Mouse (Mus musculus): ENCODE measurements around the gene Rcn3.

Rcn3 gene

DNA sequence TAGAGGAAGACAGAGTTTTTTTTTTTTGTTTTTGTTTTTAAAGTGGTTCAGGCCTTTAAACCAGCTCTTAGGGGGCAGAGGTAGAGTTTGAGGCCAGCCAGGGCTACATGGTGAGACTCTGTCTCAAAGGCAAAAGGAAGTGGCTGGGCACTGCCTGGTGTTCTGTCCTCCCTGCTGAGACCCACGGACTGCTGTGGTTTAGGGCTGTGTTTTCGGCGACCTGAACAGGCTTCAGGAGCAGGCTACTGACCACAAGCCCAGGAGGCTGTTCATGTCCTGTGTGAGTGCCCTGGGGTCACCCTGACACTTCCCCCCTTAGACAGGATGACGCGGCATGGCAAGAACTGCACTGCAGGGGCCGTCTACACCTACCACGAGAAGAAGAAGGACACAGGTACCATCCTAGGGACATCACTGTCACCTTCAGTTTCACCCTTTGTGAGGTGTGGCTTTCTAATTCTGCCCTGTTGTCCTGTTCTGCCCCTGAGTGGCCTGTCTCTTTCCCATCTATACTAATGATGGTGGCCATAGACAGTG is 18.8 kb downstream of the Rcn3 start:
- DNase-seq (ENCODE audit: low spot score): no peak

DNA sequence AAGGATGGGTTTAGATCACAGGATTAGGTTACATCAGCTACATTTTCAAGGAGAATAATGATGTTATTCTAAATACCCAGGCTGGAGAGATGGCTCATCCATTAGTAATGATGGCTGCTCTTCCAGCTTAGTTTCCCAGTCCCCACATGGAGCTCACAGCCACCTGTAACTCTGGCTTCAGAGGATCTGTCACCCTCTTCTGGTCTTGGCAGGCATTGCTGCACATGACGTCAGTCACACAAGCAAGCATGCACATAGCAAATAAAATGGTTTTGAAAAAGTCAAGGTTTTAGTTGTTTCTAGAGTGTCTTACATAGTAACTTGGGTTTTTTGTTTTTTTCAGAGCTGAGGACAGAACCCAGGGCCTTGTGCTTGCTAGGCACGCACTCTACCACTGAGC is 19.8 kb downstream of the Rcn3 start:
- peak; percentile 39 for DNase-seq (ENCODE audit: low spot score)

DNA sequence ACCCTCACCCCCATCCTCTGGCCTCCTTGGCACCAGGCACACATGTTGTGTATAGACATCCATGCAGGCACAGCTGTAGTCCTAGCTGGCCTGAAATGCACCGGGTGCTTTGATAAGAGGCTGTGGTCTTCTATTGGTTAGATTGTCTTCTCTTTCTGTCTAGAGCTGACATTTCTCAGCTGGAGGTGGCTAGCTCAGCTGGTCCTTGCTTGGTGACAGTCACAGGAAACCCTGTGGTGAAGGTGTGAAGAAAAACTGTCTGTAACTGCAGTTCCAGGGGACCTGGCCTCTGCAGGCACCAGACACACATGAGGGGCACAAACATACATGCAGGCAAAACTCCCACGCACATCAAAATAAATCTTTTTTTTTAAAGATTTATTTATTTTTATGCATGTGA is 22.4 kb downstream of the Rcn3 start:
- DNase-seq (ENCODE audit: low spot score): no peak

DNA sequence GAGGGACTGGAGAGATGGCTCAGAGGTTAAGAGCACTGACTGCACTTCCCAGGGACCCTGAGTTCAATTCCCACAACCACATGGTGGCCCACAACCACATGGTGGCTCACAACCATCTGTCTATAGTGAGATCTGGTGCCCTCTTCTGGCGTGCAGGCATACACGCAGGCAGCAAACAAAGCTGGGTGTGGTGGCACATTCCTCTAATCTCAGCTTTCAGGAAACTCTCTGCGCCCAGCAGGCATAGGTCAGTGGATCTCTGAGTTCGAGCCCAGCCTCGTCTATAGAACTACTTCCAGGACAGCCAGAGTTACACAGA is 24.1 kb downstream of the Rcn3 start:
- DNase-seq (ENCODE audit: low spot score): peak; percentile 81

DNA sequence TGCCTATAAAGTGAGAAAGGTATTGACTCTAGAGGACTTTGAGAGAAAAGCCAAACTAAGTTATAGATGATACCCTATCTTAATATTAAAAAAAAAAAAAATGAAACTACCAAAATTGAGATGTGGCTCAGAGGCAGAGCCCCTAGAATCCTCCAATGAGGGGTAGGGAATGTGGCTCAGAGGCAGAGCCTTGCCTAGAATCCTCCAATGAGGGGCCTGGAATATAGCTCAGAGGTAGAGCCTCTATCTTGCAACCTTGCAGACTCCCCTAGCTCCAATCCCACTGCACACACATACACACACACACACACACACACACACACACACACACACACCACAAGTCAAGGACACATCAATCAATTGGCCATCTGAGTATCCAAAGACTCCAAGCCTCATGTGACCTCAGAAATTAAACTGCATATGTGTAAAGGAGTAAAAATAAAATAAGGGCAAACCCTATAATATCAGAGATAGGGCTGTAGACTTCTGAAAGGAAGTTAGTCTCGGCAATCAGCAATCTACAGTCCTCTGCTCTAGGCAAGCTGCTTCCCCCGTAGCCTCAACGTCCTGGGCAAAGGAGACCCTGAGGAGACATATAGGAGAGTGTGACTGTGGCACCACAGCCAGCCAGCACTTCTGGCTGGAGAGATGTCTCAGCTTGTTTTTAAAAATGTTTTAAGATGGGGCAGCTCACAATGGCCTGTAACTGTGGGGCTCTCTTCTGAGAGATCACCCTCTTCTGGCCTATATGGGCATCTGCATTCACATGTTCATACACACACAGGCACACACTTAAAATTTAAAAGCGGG is 24.6 kb downstream of the Rcn3 start:
- DNase-seq (ENCODE audit: low spot score): no peak

DNA sequence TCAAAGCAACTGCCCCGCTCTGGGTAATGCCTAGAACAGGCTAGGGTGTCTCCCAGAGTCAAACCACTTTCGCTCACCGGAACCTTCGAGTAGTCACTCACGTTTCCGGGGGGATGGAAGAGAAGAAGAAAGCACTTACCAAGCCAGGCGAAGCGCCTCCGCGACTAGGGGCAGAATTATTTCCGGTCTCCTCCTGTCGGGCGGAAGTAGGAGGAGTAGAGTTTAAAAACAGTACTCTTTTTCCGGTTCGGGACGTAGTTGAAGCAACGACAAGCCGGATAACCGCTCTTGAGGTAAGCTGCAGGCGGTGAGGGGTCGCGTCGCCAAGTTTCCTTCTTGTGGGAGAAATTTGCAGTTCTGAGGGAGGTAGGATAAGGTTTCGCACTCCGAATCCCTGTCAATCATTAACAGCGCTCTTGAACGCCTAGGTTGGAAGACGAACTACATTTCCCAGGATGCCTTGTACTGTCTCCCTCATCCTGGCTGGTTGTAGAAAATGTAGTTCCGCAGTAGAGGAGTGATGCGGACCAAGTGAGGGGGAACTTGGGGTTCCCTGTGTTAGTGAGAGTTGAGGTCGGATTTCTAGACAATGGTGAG is 29.7 kb downstream of the Rcn3 start, which contains the start of the genes Nosip and Prrg2:
Gene Nosip, plus strand, starts transcription at position 191 of the 597 bp plus-strand sequence.
Gene Prrg2, minus strand, starts transcription at position 439 of the 597 bp plus-strand sequence.
- DNase-seq (ENCODE audit: low spot score): peak; percentile 99

DNA sequence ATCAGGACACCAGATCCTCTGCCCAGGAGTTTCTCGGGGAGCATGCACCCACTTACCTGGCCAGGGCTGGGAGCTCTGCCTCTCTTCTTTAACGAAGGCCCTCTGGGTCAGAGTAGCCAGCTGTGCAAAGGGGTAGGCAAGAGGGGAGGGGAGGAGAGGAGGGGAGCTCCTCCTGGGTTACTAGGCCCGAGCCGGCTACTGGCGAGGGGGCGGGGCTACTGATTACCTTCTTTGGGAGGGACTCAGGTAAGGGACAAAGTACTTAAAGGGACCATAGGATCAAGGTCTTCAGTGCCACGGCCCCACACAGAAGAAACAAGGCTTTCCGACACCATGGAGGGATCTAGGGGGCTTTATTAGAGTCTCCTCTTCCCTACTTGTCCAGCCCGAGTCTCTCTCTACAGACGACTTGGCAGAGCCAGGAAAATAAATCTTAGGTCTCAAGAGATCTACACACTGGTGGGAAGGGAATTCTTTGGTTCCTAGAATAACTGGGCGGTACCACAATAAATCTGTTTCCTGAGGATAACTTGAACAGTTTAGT is 30.4 kb downstream of the Rcn3 start:
- no peak for DNase-seq (ENCODE audit: low spot score)

DNA sequence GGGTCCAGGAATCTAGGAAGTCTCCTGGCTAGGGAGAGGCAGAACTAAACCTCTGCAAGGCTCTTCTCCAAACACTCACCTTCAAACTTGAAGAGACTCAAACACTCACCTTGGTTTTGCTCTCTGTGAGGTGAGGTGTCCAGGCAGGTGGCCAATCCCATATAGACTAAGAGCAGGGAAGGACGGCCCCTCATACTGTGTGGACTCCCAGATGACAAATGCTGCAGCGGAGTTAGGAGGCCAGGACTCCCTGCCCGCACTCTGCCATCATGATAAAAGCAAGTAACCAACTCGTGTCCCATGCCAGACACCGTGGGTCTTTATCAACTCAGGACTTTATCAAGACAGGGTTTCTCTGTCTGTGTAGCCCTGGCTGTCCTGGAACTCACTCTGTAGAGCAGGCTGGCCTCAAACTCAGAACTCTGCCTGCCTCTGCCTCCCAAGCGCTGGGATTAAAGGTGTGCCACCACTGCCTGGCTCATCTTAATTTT is 31.3 kb downstream of the Rcn3 start:
- no peak for DNase-seq (ENCODE audit: low spot score)

DNA sequence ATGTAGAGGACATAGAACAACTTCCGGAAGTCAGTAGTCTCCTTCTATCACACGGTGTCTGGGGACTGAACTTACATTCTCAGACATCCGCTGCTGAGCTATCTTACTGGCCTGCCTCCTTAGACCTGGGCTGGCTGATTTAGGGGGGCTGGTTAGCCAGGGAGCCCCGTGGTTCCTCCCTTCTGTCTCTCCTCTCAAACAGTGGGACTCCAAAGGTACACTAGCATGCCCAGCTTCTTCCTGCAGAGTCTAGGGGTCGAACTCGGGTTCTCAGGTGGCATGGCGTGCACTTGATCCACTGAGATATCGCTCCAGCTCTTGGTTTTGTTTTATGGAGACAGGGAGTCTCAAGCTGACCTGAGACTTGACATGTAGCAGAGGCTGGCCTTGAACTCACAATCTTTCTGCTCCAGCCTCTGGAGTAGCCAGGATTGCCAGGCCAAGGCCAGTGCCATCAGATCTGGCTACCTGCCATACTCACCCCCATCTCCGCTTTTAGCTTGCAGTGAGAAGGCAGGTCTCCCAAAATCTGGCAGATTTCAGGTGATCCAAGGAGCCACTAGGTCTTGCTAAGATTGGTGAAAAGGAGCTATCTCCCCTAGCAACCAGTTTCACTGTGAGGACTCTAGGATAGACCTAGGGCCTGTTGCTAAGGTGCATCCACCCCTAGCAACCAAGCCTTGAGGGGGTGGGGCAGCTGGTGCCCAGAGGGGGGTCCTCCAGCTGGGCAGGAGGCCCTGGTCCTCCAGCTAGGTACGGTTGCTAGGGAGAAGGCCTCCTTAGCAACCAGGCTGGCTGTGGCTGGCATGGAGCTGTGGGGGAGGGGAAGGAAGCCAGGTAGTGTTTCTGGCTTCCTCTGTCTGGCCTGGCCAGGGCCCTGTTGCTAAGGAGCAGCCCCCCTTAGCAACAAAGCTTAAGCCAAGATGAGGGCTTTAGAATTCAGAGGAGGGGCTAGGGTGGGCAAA is 33.1 kb downstream of the Rcn3 start:
- peak; percentile 48 for DNase-seq (ENCODE audit: low spot score)

DNA sequence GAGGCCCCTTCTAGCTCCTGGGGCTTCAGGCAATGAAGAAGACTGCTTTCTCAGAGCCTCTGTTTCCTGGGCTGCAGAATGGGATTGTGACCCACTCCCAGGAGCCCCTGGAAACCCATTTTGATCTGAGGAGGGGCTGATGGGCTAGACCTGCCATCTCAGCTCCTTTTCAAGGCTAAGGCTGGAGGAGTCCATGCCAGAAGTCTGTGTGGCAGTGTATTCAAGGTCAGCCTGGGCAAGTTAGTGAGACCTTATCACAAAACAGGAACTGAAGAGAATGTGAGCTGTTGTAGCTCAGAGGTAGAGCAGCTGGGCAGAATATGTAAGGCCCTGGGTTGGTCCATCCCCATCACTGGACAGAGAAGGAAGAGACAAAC is 35.1 kb downstream of the Rcn3 start:
- no peak for DNase-seq (ENCODE audit: low spot score)

DNA sequence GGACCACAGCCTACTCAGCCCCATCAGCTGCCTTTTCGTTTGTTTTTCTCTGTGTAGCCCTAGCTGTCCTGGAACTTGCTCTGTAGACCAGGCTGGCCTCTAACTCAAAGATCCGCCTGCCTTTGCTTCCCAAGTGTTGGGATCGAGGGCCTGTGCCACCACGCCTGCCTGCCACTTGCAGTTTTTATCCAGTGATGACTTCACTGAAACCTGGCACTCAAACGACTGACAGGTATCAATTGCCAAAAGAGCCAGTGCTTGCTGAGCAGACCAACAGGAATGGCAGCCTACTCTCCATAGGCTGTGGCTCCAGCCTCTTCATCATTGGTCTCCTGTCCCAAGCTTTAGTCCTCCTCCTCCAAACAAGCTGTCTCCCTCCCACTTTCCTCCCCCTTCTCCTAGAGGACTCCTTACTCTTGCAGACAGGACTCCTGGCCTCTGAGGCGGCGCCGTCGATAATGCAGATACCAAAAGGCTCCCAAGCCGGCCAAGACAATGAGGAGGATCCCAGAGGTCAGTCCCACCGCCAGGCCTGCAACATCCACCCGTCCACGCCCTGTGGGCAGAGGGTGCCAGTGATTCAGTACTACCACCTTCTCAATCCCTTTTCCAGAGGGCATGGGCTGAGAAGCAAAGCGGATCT is 35.6 kb downstream of the Rcn3 start:
- DNase-seq (ENCODE audit: low spot score): no peak

DNA sequence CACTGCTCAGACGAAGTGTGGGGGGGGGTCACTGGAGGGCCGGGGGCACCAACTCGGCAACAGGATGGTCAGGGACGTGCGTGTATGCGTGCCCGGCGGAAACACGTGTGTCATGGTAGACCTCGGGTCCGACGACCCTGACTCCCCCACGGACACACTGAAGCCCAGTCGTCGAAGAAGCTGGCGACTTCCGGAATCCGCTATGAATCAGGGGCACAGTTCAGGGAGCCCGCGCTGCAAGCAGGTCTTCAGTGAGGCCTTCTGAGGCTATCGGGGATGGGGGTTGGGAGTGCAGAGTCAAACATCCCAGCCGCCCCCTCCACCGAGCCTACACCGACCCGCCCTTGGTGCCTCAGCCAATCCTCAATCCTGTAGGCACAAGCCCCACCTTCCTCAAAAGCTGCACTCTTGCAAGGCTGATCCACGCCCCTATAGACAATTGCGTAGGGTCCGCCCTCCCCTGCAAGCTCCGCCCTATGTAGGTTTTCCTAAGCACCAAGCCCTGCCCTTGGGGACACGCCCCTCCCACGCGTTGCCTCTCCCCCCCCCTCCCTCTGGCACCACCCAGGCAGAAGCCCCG is 38.0 kb downstream of the Rcn3 start:
- peak; percentile 99 for DNase-seq (ENCODE audit: low spot score)

DNA sequence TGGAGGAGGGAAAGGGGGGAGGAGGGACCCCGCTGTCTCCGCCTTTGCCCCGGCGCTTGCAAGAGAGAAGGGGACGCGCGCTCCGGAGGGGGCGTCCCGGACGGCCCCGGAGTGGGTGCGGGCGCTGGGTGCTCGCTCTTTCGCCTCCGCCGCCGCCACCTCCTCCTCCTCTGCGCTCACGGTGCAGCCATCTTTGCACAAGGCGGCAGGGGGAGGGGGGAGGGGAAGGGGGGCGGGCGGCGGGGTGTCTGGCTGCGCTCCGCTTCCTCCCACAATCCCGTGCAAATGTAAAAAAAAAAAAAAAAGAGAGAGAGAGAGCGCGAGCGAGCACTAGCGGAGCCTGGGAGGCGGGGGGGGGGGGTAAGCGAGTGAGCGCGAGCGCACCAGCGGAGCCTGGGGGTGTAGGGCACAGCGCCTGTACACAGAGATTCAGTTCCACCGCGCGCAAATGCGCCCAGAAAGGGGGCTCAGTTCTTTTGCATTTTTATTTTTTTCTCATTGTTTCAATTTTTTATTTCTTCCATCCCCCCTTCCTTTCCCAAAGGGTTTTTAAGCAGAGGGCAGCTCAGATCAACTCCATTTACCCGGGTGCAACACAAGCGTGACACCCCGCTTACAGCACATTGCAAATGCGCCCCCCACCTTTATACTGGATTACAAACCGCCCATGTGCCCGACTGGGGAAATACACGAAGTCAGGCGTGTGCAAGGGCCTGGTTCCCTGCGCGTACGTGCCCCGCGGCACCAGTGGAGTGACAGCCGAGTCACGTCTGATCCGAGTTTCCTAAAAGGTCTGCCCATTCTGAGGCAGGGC is 38.7 kb downstream of the Rcn3 start:
- DNase-seq (ENCODE audit: low spot score): peak; percentile 72

DNA sequence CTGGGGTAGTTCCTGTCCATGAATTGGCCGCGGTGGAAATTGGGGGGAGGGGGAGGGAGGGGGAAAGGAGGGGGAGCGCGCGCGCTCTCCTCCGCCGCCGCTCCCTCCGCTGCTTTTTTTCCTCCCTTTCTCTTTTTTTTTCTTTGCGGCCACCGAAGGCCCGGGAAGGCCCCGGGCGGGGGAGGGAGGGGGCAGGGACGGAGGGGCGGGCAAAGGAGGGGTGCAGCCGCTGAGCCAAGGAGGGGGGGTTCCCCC is 39.2 kb downstream of the Rcn3 start, which contains the start of gene Prr12:
Gene Prr12, minus strand, starts transcription at position 20 of the 255 bp plus-strand sequence.
- DNase-seq (ENCODE audit: low spot score): no peak

DNA sequence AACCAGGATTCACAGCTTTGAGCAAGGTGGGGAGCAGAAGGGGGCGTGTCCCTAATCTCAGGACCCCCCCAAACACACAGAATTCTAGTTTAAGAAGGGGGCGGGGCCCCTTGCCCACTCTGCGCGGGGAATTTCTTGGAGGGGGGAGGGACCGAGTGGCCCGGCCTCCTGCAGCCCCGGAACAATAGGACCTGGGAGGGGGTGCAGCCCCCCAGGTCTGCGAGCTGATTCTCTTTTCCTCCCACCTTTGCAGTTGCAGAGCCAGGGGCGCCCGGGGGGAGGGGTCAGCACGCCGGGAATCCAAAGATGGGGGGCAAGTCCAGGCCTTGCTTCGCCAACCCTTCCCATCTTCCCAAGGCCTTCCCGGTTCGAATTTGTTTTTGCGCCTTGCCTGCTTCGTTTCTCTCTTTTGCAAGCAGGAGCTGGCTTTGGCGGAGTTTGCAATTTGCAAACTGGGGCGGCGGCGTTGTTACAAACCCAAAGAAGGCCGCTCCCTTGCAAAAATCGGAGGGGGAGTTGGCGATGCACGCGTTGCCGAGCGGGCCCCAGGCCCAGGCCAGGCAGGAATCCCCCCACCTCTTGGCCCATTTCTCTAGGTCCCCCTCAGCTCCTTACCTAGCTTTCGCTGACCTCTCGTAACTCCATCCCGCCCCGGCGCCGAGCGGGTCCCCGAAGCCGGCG is 39.7 kb downstream of the Rcn3 start:
- peak; percentile 29 for DNase-seq (ENCODE audit: low spot score)

DNA sequence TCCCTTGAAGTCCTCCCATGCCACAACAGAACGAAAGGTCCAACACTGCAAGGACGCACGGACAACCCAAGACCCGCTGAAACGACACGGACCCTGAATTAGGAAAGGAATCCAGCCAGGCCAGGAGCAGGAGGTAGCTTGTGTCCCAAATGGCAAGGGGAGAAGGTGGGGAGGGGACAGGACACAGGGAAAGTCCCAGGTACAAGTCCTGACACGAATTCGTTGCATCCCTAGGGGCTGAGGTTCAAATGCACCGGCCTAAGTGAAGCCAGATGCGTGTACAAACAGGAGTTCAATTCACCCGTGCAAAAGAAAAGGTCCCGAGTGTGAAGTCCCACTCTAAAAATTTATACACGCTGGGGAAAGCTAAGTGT is 40.4 kb downstream of the Rcn3 start:
- DNase-seq (ENCODE audit: low spot score): peak; percentile 27

DNA sequence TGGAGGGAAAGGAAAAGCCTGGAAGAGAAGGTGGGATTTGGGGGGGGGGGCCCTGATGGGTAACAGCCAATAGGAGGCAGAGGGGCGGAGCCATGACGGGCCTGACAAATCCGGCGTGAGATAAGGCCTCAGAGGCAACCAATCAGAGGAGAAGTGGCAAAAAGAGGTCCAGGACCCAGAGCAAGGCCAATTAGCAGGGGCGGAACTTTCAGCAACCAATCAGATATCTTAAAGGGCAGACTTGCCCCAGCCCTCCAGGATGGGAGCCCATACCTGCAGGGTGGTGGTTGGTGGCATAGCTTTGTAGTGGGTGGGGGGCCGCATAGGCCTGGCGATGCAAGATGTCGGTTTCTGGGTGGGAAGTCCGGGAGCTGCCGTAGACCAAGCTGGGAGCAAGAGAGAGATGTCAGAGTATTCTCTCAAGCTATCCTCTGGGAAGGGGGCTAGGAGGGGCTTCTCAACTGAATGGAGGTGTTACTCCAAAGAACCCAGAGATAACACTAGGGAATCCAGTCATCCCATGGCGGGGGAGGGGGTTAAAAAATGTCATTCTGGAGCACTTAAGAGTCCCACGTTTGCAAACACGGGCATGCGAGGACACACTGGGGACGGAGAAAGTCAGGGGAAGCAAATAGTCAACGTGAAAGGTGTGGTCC is 40.9 kb downstream of the Rcn3 start:
- DNase-seq (ENCODE audit: low spot score): peak; percentile 95

DNA sequence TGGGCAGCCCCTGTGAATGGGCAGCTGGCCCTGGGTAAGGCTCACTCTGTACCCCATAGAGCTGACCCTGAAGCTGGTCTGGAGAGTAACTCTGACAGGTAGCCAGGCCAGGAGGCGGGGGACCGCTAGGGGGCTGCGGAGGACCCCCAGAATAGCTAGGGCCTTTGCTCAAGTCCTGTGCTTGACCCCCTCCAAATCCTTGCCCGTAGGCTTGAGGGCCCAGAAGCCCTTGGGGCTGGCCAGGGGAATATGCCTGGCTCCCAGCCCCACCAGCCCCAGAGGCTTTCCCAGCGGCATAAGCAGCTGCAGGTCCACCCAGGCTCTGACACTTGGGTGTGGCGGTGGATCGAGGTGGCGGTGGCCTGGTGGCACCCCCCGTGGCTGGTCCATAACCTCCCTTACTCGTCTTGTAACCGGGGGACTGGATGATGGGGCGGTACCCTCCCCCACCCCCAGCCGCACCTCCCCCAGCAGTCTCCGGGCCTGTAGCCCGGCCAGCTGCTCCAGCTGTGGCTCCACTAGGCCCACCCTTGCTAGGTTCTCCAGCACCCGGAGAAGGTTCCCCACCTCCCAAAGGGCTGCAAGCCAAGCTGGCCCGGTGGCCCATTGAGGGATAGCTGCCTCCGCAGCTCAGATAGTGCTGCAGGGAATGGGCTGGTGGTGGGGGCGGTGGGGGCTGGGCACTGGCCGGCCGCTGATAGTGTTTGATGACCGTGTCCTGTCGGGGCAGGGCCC is 42.9 kb downstream of the Rcn3 start:
- no peak for DNase-seq (ENCODE audit: low spot score)

Data from embryo, embryonic 10 days (tissue).